Mouse (Mus musculus) right cerebral cortex, adult 18-20 months (tissue): ENCODE results near the gene Spi1.

Source experiments
- DNase-seq: peaks from one replicate; pipeline ENCODE4 v3.0.0; 2022; ENCODE audit warnings: mixed read lengths

Gene Spi1

GRCm38 (mm10) chr2:91130126-91130525, 47.9 kb downstream of the Spi1 start:
- no peak for DNase-seq

DNA sequence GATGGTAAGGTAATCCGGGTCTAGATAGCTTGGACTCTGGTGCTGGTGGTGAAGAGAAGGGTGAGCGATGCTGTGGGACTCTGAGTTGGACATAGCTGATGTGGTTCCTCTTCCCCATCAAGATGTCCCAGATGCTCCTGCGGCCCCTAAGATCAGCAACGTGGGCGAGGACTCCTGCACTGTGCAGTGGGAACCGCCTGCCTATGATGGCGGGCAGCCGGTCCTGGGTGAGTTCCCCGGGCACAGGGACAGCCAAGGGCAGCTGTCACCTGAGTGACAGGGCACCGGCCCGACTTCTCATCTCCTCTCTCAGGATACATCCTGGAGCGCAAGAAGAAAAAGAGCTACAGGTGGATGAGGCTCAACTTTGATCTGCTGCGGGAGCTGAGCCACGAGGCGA, 49.1 kb downstream of the Spi1 start:
- DNase-seq, result no peak

DNA sequence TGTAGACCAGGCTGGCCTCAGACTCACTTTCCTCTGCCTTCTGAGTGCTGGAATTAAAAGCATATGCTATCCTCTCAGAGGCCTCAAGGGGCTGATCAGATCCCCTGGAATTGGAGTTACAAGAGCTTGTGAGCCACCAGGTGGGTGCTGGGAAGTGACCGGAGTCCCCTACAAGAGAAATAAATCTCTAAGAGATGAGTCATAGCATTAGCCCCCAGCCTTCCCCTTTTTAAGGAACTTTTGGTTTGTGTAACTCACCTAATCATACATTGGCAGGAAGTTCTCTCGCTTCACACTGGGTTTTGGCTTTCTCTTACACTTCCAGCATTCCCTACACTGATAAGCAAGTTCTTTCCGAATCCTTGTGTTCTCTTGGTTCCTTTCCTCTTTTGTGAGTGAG, 49.8 kb downstream of the Spi1 start:
- no peak for DNase-seq

GRCm38 (mm10) chr2:91136513-91137412, 54.6 kb downstream of the Spi1 start:
- no peak for DNase-seq

GRCm38 (mm10) chr2:91137481-91137880, 55.3 kb downstream of the Spi1 start:
- DNase-seq, result no peak

DNA sequence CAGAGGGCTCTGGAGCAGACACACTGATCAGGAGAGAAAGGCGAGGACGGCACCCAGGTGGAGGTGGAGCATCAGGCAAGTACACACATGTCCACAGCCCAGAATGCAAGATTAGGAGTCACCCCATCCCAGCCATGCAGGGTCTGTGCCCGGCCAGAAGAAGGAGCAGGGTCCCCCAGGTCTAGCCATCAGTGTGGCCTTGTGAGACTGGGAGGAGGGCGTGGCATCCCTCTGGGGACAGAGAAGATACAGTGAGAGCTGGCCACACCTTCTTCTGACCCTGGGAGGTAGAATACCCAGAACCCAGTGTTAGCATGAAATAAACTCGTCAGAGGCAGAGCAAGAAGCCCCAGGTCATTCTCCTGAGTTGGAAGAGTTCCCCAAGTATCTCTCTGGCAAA, 57.1 kb downstream of the Spi1 start:
- DNase-seq, result no peak

DNA sequence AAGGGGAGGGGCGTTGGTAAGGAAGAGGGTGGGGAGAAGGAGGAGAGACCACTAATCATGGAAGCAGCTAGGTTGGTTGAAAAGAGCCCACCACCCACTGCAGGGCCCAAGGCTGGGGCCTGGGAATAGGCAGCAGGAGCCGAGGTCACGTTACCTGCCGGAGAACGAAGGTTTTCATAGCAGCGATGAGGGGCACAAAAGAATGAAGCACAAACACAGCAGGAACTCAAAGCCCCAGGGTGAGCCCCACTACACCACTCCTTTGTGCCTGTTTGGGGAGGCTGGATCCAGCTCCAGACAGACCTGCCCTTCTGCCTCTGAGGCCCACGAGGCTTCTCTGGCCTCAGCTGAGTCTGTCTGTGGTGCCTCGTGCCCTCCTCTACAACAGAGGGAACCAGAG, 57.6 kb downstream of the Spi1 start:
- no peak for DNase-seq

DNA sequence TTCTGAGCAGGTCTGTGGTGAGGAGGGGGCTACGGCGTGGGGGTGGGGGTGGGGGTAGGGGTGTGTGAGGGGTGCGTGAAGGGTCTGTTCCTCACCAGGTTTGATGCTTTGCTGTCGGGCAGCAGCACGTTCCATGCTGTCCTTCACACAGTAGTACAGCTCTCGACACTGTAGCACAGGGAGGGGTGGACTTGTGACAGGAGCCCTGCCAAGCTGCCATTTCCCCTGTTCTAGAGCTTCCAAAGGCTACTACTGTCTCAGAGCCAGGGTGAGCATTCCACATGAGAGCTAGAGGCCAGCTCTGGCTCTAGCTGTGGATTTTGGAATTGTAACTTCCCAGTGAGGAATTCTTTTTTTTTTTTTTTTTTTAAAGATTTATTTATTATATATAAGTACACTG, 60.7 kb downstream of the Spi1 start:
- DNase-seq, result no peak

- DNase-seq, result no peak
These were observed 61.2 kb downstream of the Spi1 start for GRCm38 (mm10) chr2:91143401-91143800.

GRCm38 (mm10) chr2:91148101-91148500, 65.9 kb downstream of the Spi1 start:
- DNase-seq, result no peak

- DNase-seq, result no peak
These were observed 69.1 kb downstream of the Spi1 start for GRCm38 (mm10) chr2:91151331-91151730.

DNA sequence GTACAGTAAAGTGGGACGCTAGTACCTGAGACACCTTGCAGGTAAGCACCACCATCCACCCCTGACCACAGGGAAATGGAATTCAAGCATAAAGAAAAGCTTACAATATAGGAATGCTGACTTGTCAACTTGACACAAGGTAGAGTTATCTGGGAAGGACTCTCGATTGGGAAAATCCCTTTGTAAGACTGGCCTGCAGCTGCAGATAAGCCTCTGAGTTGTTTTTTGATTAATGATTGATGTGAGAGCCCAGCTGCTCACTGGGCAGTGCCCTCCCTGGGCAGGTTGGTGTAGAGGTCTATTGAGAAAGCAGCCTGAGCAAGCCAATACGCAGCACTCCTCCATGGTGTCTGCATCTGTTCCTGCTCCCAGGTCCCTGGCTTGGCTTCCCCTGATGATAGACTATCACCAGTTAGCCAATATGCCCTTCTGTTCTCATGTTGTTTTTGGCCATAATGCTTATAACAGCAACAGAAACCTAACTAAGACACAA, 70.7 kb downstream of the Spi1 start:
- DNase-seq, result no peak

GRCm38 (mm10) chr2:91154091-91154490, 71.9 kb downstream of the Spi1 start:
- DNase-seq, result no peak

GRCm38 (mm10) chr2:91157002-91157752, 75.0 kb downstream of the Spi1 start:
- no peak for DNase-seq

DNA sequence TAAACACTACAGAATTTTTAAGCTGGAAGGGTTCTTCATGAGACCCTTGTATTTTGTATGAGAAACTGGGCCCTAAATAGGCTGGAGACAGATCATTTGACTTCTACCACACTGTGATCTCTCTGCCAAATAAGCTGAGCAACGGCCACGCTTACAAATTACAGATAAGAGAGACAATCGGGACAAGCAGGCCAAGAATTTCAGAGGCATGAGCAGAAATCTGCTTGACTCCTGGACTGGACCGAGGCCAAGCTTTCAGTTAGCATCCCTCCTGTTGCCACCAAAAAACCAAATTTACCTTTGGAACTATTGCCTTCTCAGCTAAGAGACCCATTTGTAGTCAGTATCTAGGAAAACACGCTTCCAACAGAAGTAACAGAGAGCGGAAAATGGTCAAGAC, 78.4 kb downstream of the Spi1 start:
- DNase-seq, result no peak

DNA sequence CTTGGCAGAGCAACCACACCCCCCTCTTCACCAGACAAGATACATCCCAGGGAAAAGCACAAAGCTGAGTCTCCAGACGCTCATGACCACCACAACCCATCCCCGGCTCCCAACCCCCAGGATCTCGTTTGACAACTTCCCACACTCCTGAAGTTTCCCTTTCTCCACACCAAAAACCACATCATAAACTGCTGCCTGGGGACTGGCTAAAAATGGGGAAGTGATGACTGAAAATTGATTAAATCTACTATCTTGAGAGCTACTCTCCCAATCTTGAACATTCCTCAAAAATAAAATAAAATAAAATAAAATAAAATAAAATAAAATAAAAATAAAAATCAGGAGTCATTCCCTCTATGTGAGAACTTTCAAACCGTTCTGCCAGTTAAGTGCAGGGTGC, 80.8 kb downstream of the Spi1 start:
- DNase-seq, result no peak

DNA sequence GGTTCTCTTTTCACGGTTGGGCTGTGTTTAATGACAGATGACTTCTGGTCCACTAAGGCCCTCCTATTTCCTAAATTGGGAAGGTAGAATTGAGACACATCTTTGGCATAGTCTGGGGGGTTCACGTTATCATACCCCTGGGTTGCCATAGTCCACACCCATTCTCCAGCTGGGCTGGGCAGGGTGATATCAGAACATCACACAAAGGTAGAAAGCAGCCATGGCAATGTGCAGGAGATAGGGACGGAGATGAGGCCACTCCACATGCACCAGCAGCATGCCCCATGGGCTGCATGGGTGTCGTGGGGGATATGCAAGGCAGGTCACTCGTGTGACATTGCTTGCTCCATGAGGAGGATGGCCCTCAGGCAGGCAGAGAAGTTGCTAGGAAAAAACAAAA, 81.3 kb downstream of the Spi1 start:
- no peak for DNase-seq

GRCm38 (mm10) chr2:91164991-91165390, 82.8 kb downstream of the Spi1 start:
- no peak for DNase-seq
